Mouse (Mus musculus): ENCODE results near the gene Gm5105.

Gene Gm5105

DNA sequence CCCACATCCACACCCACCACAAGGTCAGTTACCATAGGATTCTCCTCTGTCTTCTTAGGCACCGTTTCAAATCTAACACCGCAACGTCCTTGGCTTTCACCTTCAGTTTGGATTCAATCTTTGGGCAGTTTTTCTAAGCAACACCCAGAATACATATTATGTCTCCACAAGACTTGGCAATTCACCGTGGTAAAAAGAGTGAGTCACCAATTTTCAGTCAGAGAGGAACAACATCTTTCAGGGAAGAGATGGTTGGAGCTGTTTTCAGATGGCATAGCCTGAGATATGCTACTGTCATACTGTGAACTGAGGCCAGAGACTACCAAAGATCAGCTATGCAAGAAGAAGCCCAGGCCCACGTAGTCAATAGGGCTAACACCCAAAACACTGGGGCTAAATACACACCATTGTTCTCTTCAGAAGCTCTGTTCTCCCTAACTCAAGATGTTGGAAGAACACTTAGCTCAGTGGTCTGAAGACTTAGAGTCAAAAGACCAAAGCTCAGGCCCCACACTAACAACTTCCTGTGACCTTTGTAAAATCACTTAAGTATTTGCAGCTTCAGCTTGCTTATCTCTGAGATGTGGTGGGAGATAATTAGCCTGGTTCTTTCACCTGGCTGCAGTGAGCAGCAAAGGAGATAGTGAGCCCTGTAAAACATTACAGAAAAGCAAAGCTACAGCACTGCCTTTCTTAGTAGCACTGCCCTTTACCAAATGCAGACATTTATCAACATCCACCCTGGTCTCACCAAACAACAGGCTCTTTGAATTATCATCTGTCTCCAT lies 39.4 kb downstream of the Gm5105 start:
- DNase-seq (ENCODE audit: low spot score in 2 of 2), result no peak

GRCm38 (mm10) chr3:138026286-138026685 lies 40.9 kb downstream of the Gm5105 start:
- DNase-seq (ENCODE audit: low spot score in 2 of 2), result no peak

- DNase-seq (ENCODE audit: low spot score in 2 of 2), result no peak
Measured at GRCm38 (mm10) chr3:138022651-138023050, 44.5 kb downstream of the Gm5105 start.

- DNase-seq (ENCODE audit: low spot score in 2 of 2), result no peak
Measured at GRCm38 (mm10) chr3:138022003-138022402, 45.2 kb downstream of the Gm5105 start.

DNA sequence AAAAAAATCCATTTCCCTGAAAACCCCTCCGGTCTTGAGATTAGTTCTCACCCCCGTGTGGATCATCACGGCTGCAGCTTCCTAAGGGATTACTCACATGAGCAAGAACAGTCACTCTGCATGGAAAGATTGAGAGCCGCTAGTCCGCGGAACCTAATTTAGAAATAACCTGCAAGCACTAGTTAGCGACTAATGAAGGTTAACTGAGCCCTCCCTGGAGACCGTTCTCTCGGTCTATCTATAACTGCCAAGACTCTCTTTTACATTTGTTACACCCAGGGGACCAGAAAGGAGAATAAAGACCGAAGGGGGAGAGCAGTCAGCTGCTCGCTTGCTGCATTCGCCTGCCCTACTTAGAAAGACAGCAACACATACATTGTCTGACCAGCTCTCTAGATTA lies 50.4 kb downstream of the Gm5105 start:
- DNase-seq (ENCODE audit: low spot score in 2 of 2), result no peak

DNA sequence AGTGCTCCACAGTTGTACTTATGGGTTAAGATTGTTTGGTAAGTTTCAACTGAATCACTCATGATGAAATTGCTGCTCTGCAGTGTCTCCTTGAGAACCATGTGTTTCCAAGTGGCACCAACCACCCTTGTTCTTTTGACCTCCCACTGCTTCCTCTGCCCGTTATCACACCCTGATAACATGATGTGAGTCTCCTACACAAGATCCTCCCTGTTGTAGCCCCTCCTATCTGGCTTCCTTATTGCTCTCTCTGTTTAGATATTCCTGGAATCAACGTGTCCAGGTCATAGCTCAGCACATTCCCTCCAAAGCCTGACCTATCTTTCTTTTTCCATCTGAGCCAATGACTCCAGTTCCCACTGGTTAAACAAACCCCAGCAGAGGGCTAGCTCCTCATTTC lies 52.5 kb downstream of the Gm5105 start:
- DNase-seq (ENCODE audit: low spot score in 2 of 2), result no peak

DNA sequence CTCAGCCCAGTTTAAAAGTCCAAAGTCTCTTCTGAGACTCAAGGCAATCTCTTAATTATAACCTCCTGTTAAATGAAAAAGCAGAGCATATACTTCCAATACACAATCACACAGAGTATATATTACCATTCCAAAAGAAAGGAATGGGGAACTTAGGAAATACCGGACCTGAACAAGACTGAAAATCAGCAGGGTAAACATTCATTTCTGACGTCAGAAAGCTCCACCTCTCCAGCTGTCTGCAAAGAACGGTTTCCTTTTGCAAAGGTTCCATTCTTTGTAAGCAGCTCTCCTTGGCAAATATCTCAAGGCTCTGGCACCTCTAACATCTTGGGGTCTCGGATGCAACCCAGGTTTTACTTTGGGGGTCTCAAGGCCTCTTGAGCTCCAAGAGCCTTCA lies 54.8 kb downstream of the Gm5105 start:
- DNase-seq (ENCODE audit: low spot score in 2 of 2), result no peak

DNA sequence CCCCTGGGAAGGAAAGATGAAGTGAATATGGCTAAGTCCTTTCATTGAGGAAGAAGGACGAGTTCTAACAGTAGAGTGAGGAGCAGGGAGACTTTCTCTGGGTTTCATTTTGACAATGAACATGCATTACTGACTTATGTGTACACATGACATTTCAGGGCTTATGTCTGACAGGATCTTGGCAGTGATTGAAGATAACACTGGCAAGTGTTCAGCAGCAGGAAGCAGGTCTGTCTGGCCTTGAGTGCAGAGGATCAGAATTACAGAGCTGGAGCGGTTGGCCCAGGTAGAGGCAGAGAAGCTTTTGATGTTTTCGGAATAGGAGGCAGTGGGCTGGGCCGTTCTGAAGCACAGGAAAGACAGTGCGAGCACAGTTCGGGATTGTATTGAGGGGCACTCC lies 59.0 kb downstream of the Gm5105 start:
- no peak for DNase-seq (ENCODE audit: low spot score in 2 of 2)

GRCm38 (mm10) chr3:138006896-138007295 lies 60.3 kb downstream of the Gm5105 start:
- no peak for DNase-seq (ENCODE audit: low spot score in 2 of 2)

DNA sequence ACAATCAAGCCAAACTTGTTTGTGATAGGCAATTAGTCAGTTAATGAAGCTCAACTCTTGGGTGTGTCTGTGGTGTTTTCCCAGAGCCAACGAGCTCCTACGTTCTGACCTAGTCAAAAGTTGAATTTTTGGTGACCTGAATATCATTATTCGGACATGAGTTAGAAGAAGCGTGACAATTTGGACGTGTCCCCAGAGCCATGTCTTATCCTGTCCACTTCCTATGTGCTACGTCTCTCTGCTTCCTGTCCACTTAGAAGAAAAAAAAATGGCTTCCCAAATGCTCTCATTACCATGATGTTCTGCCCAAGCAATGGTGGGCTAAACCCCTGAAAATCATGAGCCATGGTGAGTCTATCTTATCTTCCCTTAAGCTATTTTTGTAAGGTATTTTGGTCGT lies 63.9 kb downstream of the Gm5105 start:
- DNase-seq (ENCODE audit: low spot score in 2 of 2), result no peak

GRCm38 (mm10) chr3:138002545-138002944 lies 64.6 kb downstream of the Gm5105 start:
- no peak for DNase-seq (ENCODE audit: low spot score in 2 of 2)

GRCm38 (mm10) chr3:138001865-138002264 lies 65.3 kb downstream of the Gm5105 start:
- no peak for DNase-seq (ENCODE audit: low spot score in 2 of 2)

DNA sequence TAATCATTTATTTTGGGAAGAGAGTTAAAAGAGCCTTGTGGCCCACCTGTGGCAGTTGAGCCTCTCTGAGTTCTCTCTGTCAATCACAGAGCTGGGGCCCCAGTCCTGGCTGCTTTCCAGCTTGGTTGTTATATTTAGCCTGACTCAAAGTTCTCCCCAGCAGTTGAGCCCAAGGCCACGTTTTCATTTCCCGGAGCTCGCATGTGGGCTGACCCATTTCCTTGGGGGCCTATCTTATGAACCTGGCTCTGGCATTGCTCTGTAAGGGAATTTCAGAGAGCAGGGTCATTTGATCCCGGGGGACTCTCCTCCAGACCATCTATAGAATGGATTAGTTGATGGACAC lies 66.5 kb downstream of the Gm5105 start:
- no peak for DNase-seq (ENCODE audit: low spot score in 2 of 2)

- DNase-seq (ENCODE audit: low spot score in 2 of 2), result no peak
Measured at GRCm38 (mm10) chr3:138000062-138000723, 67.0 kb downstream of the Gm5105 start.

GRCm38 (mm10) chr3:137999224-137999790 lies 67.9 kb downstream of the Gm5105 start:
- no peak for DNase-seq (ENCODE audit: low spot score in 2 of 2)

All from thymus, postnatal 10 days (tissue).